Mouse (Mus musculus) activated CD4-positive, CD25-positive, alpha-beta regulatory T cell, adult 4 months (primary cell): ENCODE results near the gene Aif1l. TPM values are rescaled to one million over a fixed set of nuclear protein-coding genes. Genes with fewer than 3 reads are reported as not detected.

Source experiments
- polyA plus RNA-seq, 2 experiments: library from polyadenylated mRNA; unstranded; fragments of 100-300 nt; shearing (Covaris generic); gene quantifications; one replicate each; pipeline ENCODE4 v1.2.1; 2017

The Aif1l gene
- polyA plus RNA-seq, 2 experiments from 2014 or later, result not detected

Other genes starting within 250 kb of the Aif1l start
- gene Qrfp, start 139.6 kb upstream of the Aif1l start, polyA plus RNA-seq, result under 1 TPM; 0.47 to 0.48 TPM
- not detected for gene Fibcd1, start 104.1 kb upstream of the Aif1l start, polyA plus RNA-seq
- not detected for gene Lamc3, start 62.8 kb upstream of the Aif1l start, polyA plus RNA-seq
- 10 to 100 TPM; 78.0 to 79.8 TPM for gene Nup214, start 24.3 kb downstream of the Aif1l start, polyA plus RNA-seq
- gene Fam78a, start 134.7 kb downstream of the Aif1l start, polyA plus RNA-seq, result 10 to 100 TPM; 23.6 to 27.1 TPM
- not detected for gene Plpp7, start 145.4 kb downstream of the Aif1l start, polyA plus RNA-seq
- gene Prrc2b, start 200.9 kb downstream of the Aif1l start, polyA plus RNA-seq, result 10 to 100 TPM; 32.0 to 32.6 TPM